Comparison of ENCODE assay signal across 12 mouse cellular contexts in the genomic region with DNA sequence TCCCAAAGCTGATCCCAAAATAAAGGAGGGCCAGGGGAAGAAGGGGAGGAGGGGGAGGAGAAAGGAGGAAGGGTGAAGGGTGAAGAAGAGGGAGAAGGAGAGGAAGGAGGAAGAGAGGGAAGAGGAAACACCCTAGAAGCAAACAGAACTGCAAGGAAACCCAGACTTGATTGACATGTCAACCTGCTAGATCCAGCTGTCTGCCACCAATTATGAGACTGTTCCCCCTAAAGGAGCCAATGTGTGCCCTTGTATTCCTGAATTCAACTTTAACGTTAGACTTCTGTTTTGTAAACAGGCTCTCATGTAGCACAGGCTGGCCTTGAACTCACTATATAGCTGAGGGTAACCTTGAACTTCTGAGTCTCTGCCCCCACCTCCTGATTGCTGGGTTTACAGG.
"Had no signal": no experiment of that assay in that cellular context is flagged by ENCODE, and none has a peak within 500 bp of the region (broad histone marks: within the 10 kb centered on the region; RNA-seq: fewer than 3 reads in every experiment).

No protein-coding gene starts in this region.

- H3K36me3 ChIP-seq: limb, embryonic 13.5 days; midbrain, embryonic 13.5 days; neural tube, embryonic 12.5 days had no signal

- DNase-seq: kidney, adult 8-10 months; kidney, postnatal 25 days; layer of hippocampus, adult 9-11 months; layer of hippocampus, postnatal 36 days; left cerebral cortex, postnatal 4 days; right cerebral cortex, adult 18-20 months; right cerebral cortex, postnatal 25 days; thymus, postnatal 4 days had no signal

- H3K4me2 ChIP-seq: midbrain, embryonic 13.5 days; neural tube, embryonic 12.5 days had no signal

- H3K9me3 ChIP-seq: limb, embryonic 13.5 days; midbrain, embryonic 13.5 days; neural tube, embryonic 12.5 days had no signal

- H3K9ac ChIP-seq: limb, embryonic 13.5 days; liver, embryonic 14.5 days; midbrain, embryonic 13.5 days; neural tube, embryonic 12.5 days had no signal

- H3K4me3 ChIP-seq: limb, embryonic 13.5 days; midbrain, embryonic 13.5 days; neural tube, embryonic 12.5 days had no signal

- H3K27ac ChIP-seq: limb, embryonic 13.5 days; liver, embryonic 14.5 days; midbrain, embryonic 13.5 days; neural tube, embryonic 12.5 days had no signal
